Mouse (Mus musculus): ENCODE data around the gene Tdp2. TPM values are rescaled to one million over a fixed set of nuclear protein-coding genes. Genes with fewer than 3 reads are reported as not detected.

Tdp2 gene
- total RNA-seq, 2 experiments from 2014 or later = 8.9 to 9.0 TPM

GRCm38 (mm10) chr13:24866430-24867402 is 35.2 kb downstream of the Tdp2 start:
- TF ChIP-seq CTCF (IDR thresholded peaks at IDR 0.05) = no peak
- intact Hi-C loops (cut with DNase I) = no loop called here
- no peak for DNase-seq
- H3K4me3 ChIP-seq = no peak overlapping the region
- no peak overlapping the region for H3K27ac ChIP-seq

GRCm38 (mm10) chr13:24867789-24868188 is 36.3 kb downstream of the Tdp2 start:
- Histone ChIP-seq H3K4me3 (no peak overlapping the region), H3K27ac (no peak overlapping the region)
- DNase-seq = no peak
- intact Hi-C loops (cut with DNase I) = no loop called here
- no peak for TF ChIP-seq CTCF (IDR thresholded peaks at IDR 0.05)

- Histone ChIP-seq H3K4me3 (no peak overlapping the region), H3K27ac (no peak overlapping the region)
- intact Hi-C loops (cut with DNase I) = no loop called here
- no peak for TF ChIP-seq CTCF (IDR thresholded peaks at IDR 0.05)
- DNase-seq = no peak
Measured at GRCm38 (mm10) chr13:24868233-24868632, 36.8 kb downstream of the Tdp2 start.

- H3K27ac ChIP-seq = no peak overlapping the region
- TF ChIP-seq CTCF (IDR thresholded peaks at IDR 0.05) = no peak
- no peak overlapping the region for H3K4me3 ChIP-seq
- intact Hi-C loops (cut with DNase I) = no loop called here
- DNase-seq = no peak
Measured at GRCm38 (mm10) chr13:24879359-24880040, 48.0 kb downstream of the Tdp2 start.

- no peak overlapping the region for H3K4me3 ChIP-seq
- intact Hi-C loops (cut with DNase I) = no loop called here
- H3K27ac ChIP-seq = no peak overlapping the region
- no peak for DNase-seq
- TF ChIP-seq CTCF (IDR thresholded peaks at IDR 0.05) = no peak
Measured at GRCm38 (mm10) chr13:24880208-24880607, 48.7 kb downstream of the Tdp2 start.

- TF ChIP-seq CTCF (IDR thresholded peaks at IDR 0.05) = no peak
- Histone ChIP-seq H3K27ac (no peak overlapping the region), H3K4me3 (no peak overlapping the region)
- intact Hi-C loops (cut with DNase I) = no loop called here
- no peak for DNase-seq
Measured at GRCm38 (mm10) chr13:24880704-24881103, 49.2 kb downstream of the Tdp2 start.

GRCm38 (mm10) chr13:24882411-24882810 is 50.9 kb downstream of the Tdp2 start:
- intact Hi-C loops (cut with DNase I) = no loop called here
- peak; percentile 29 for DNase-seq
- H3K4me3 ChIP-seq = no peak overlapping the region
- H3K27ac ChIP-seq = no peak overlapping the region
- peak; percentile 36 for TF ChIP-seq CTCF (IDR thresholded peaks at IDR 0.05)

- intact Hi-C loops (cut with DNase I) = no loop called here
- no peak overlapping the region for H3K4me3 ChIP-seq
- TF ChIP-seq CTCF (IDR thresholded peaks at IDR 0.05) = no peak
Measured at GRCm38 (mm10) chr13:24889554-24889953, 58.1 kb downstream of the Tdp2 start.

More at GRCm38 (mm10) chr13:24889554-24889953, 58.1 kb downstream of the Tdp2 start:
- H3K27ac ChIP-seq = no peak overlapping the region
- no peak for DNase-seq

Other genes with a start within 250 kb of the Tdp2 start
- gene Ripor2, start 249.5 kb upstream of the Tdp2 start, total RNA-seq (2021) = 1 to 10 TPM; 3.7 to 6.1 TPM
- not detected for gene Armh2, start 90.4 kb upstream of the Tdp2 start, total RNA-seq (2021)
- 1 to 10 TPM; 3.8 to 5.1 TPM for gene Gmnn, start 69.8 kb upstream of the Tdp2 start, total RNA-seq (2021)
- gene BC005537, start 30.0 kb upstream of the Tdp2 start, total RNA-seq (2021) = 10 to 100 TPM; 47.1 to 52.2 TPM
- 100 to 1,000 TPM; 123 to 190 TPM for gene Acot13, start 139 bp upstream of the Tdp2 start, total RNA-seq (2021)
- not detected for gene D130043K22Rik, start 13.5 kb downstream of the Tdp2 start, total RNA-seq (2021)
- 1 to 10 TPM; 7.2 to 8.9 TPM for gene Aldh5a1, start 106.0 kb downstream of the Tdp2 start, total RNA-seq (2021)
- under 1 TPM; 0.53 to 0.94 TPM for gene Gpld1, start 111.5 kb downstream of the Tdp2 start, total RNA-seq (2021)
- gene Mrs2, start 188.7 kb downstream of the Tdp2 start, total RNA-seq (2021) = 10 to 100 TPM; 36.8 to 46.7 TPM
- under 1 TPM; 0.06 to 0.71 TPM for gene Dcdc2a, start 224.3 kb downstream of the Tdp2 start, total RNA-seq (2021)

Data from gastrocnemius, adult 2 months (tissue).